Mouse (Mus musculus): Measurements from ENCODE around the gene Dcun1d2. TPM values are rescaled to one million over a fixed set of nuclear protein-coding genes. Genes with fewer than 3 reads are reported as not detected.

The Dcun1d2 gene
- total and polyA plus RNA-seq, 2 experiments from 2014 or later: 27.2 to 34.3 TPM

DNA sequence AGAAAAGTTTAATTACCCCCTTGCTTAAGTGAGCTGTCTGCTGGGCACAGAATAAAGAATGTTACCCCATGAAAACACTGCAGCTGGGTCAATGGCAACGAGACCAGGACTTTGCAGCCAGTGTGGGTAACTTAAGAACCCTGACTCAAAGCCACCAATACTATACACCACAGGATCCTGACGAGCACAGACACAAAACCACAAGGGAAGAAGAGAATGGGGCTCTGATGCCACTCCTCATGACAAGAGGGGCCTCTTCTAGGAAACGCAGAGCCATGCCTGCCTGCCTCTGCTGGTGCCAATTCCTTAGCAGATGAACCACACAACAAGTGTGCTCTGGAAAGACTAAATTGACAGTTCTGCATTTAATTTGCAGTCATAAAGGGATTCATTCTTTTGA is 24.6 kb downstream of the Dcun1d2 start:
- no peak for ATAC-seq
- no peaks in the 10 kb centered on the region for H3K9me3 ChIP-seq (ENCODE audit: low read length)
- 47% methylated on average over 3 of the region's 3 CpGs for WGBS

DNA sequence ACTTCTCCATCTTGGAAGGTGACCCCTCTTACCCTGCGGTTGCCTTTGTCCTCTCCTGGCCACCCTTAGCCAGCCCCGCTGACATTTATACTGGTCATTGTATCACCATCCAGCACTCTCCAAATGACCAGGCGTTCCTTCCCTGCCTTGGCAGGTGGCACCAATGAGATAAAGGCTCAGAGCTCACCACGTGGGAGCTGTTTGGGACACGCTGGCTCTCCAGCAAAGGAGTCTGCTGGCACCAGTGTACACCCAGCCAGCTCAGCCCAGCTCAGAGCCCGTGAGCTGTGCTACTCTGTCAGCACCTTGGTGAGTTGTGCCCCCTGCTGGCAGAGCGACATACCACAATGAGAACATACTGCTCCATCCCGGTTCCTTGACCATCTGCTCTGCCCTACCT is 33.9 kb downstream of the Dcun1d2 start, which contains the start of gene Adprhl1:
Adprhl1 (minus strand) TSS at position 144 of the 400 bp plus-strand sequence.
- WGBS: 38% methylated on average over 8 of the region's 8 CpGs
- no peaks in the 10 kb centered on the region for H3K27me3 ChIP-seq (ENCODE audit: insufficient read depth, low read length)

More for the DNA sequence above, 24.6 kb downstream of the Dcun1d2 start:
- Histone ChIP-seq H3K27me3 (ENCODE audit: insufficient read depth, low read length) (no peaks in the 10 kb centered on the region), H3K4me2 (ENCODE audit: low read depth) (no peak overlapping the region), H3K9ac (no peak overlapping the region), H3K4me3 (ENCODE audit: low read depth, low read length) (no peak overlapping the region), H3K36me3 (ENCODE audit: insufficient read depth) (peaks cover 48% of the 10 kb centered on the region), H3K27ac (ENCODE audit: low read depth, low read length) (no peak overlapping the region), H3K4me1 (ENCODE audit: insufficient read depth) (no peaks in the 10 kb centered on the region)
- no peak for DNase-seq
- TF ChIP-seq CTCF (IDR thresholded peaks at IDR 0.05; ENCODE audit: low read depth): no peak

DNA sequence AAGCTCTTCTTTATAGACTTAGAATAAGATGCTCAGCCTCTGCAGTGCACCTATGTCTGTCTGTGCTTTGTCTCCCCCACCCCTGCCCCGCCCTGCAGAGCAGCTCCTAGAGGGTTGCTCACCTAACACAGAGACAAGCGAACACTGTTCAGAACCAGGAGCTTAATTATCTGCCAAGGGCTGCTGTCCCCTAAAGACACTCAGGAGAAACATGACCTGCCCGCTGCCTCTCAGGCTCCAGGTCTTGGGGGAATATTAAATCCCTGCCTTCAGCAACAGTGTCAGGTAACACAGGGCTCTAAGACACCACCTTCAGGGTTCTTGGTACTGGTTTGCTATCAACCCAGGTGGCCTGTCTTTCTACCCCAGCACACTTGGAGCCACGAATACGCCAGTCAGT is 34.5 kb downstream of the Dcun1d2 start:
- TF ChIP-seq CTCF (IDR thresholded peaks at IDR 0.05; ENCODE audit: low read depth): no peak
- Histone ChIP-seq H3K27me3 (ENCODE audit: insufficient read depth, low read length) (no peaks in the 10 kb centered on the region), H3K4me1 (ENCODE audit: insufficient read depth) (no peaks in the 10 kb centered on the region), H3K36me3 (ENCODE audit: insufficient read depth) (peaks cover 28% of the 10 kb centered on the region), H3K27ac (ENCODE audit: low read depth, low read length) (no peak overlapping the region), H3K9me3 (ENCODE audit: low read length) (no peaks in the 10 kb centered on the region), H3K9ac (no peak overlapping the region), H3K4me3 (ENCODE audit: low read depth, low read length) (no peak overlapping the region), H3K4me2 (ENCODE audit: low read depth) (no peak overlapping the region)
- ATAC-seq: no peak
- DNase-seq: no peak
- 85% methylated on average over 5 of the region's 5 CpGs for WGBS

More for the DNA sequence above, 33.9 kb downstream of the Dcun1d2 start, which contains the start of gene Adprhl1:
- no peak within 1 kb of the TSS for H3K27ac ChIP-seq (ENCODE audit: low read depth, low read length)
- TF ChIP-seq CTCF (IDR thresholded peaks at IDR 0.05; ENCODE audit: low read depth): peak; percentile 76
- peaks cover 34% of the 10 kb centered on the region for H3K36me3 ChIP-seq (ENCODE audit: insufficient read depth)
- H3K4me3 ChIP-seq (ENCODE audit: low read depth, low read length): no peak within 1 kb of the TSS
- H3K4me2 ChIP-seq (ENCODE audit: low read depth): no peak within 1 kb of the TSS
- H3K9me3 ChIP-seq (ENCODE audit: low read length): no peaks in the 10 kb centered on the region
- DNase-seq (peak; percentile 62), ATAC-seq (peak; percentile 90)
- no peaks in the 10 kb centered on the region for H3K4me1 ChIP-seq (ENCODE audit: insufficient read depth)
- H3K9ac ChIP-seq: no peak within 1 kb of the TSS

DNA sequence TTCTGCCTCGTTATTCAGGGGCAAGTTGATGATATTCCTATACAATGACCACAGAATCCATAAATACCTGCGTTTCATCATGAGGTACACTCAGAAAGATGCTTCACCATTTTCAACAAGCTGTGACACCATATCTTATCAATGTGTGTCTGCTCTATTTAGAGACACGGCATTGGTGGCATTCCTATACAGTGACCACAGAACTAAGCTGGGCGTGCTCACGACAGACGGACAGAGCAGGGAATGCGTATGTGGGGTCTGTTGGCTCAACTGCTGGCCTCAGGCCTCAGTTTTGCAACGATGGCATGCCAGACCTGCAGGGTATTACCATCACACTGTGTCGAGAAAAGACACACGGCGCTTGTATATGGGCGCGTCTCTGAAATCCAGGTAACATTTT is 35.1 kb downstream of the Dcun1d2 start:
- no peaks in the 10 kb centered on the region for H3K9me3 ChIP-seq (ENCODE audit: low read length)
- peaks cover 22% of the 10 kb centered on the region for H3K36me3 ChIP-seq (ENCODE audit: insufficient read depth)
- H3K27ac ChIP-seq (ENCODE audit: low read depth, low read length): no peak overlapping the region
- no peak overlapping the region for H3K4me2 ChIP-seq (ENCODE audit: low read depth)
- no peak for ATAC-seq
- no peak for TF ChIP-seq CTCF (IDR thresholded peaks at IDR 0.05; ENCODE audit: low read depth)
- H3K27me3 ChIP-seq (ENCODE audit: insufficient read depth, low read length): no peaks in the 10 kb centered on the region
- no peak overlapping the region for H3K9ac ChIP-seq
- no peak overlapping the region for H3K4me3 ChIP-seq (ENCODE audit: low read depth, low read length)
- WGBS: 89% methylated on average over 13 of the region's 13 CpGs
- no peak for DNase-seq
- no peaks in the 10 kb centered on the region for H3K4me1 ChIP-seq (ENCODE audit: insufficient read depth)

DNA sequence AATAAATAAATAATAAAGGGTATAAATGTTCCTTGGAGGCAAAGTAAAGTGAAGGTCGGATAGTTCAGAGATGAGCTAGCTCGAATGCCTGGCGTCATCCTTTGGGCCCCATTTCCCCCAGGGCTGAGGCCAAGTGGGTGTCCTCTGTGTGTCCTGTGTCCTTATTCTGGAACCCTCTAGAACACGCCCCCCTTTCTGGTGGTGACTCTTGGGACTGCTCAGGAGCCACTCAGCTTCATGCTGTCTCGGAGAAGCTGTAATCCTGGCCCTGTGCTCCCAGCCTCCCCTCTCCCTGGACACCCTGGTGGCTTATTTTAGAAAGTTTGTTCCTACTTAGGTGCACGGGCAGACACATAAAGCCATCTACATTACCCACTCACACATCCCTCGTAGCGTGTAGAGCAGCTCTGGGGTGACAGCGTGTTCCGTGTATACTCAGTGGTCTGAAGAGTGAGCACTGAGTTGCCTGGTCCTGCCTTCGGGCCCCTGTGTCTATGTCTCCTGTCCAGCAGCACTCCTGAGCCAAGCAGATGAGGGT is 43.5 kb downstream of the Dcun1d2 start:
- Histone ChIP-seq H3K9ac (no peak overlapping the region), H3K4me1 (ENCODE audit: insufficient read depth) (no peaks in the 10 kb centered on the region), H3K4me3 (ENCODE audit: low read depth, low read length) (no peak overlapping the region), H3K36me3 (ENCODE audit: insufficient read depth) (no peaks in the 10 kb centered on the region), H3K27ac (ENCODE audit: low read depth, low read length) (no peak overlapping the region), H3K9me3 (ENCODE audit: low read length) (no peaks in the 10 kb centered on the region), H3K4me2 (ENCODE audit: low read depth) (no peak overlapping the region), H3K27me3 (ENCODE audit: insufficient read depth, low read length) (no peaks in the 10 kb centered on the region)
- DNase-seq: no peak
- TF ChIP-seq CTCF (IDR thresholded peaks at IDR 0.05; ENCODE audit: low read depth): no peak
- ATAC-seq: no peak
- WGBS: 89% methylated on average over 11 of the region's 11 CpGs

DNA sequence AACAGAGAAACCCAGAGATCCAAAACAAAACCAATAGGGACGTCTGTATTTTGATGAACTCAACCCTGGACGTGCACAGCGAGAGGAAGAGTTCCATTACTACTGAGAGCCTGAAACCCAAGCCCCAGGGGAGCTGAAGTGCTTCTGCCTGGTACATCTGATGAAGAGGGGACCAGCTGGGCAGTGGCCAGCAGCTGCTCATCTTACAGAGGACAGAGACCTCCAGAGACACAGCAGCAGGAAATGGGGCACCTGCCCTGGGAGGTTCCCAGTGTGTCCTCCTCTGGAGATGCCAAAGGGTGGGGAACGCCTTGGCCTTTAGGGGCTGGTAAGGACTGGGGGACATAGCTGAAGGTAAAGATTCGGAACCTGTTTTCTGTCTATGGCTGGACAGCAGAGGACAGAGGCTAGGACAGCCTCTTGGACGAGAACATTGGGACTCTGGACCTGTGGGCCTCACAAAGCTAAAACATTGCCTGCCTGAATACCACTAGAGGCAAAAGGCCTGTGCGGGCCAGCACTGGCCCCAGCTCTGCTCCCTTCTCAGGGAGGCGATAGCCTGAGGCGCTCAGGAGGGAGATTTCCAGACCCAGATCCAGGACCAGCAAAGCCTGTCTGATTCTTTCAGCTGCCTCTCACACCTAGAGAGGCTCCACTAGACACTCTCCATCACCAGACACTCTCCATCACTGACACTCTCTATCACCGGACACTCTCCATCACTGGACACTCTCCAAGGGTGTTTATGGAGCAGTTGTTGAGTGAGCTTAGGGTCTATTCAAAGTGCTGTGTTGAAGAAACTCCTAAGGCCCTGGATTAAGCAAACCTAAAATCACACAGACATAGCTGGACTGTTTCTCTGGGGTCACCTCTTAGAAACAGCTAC is 44.7 kb downstream of the Dcun1d2 start:
- Histone ChIP-seq H3K4me3 (ENCODE audit: low read depth, low read length) (no peak overlapping the region), H3K4me1 (ENCODE audit: insufficient read depth) (no peaks in the 10 kb centered on the region), H3K36me3 (ENCODE audit: insufficient read depth) (no peaks in the 10 kb centered on the region), H3K27me3 (ENCODE audit: insufficient read depth, low read length) (no peaks in the 10 kb centered on the region), H3K27ac (ENCODE audit: low read depth, low read length) (no peak overlapping the region), H3K9me3 (ENCODE audit: low read length) (no peaks in the 10 kb centered on the region), H3K9ac (no peak overlapping the region), H3K4me2 (ENCODE audit: low read depth) (no peak overlapping the region)
- WGBS: 82% methylated on average over 10 of the region's 10 CpGs
- TF ChIP-seq CTCF (IDR thresholded peaks at IDR 0.05; ENCODE audit: low read depth): no peak
- ATAC-seq: no peak
- DNase-seq: no peak

DNA sequence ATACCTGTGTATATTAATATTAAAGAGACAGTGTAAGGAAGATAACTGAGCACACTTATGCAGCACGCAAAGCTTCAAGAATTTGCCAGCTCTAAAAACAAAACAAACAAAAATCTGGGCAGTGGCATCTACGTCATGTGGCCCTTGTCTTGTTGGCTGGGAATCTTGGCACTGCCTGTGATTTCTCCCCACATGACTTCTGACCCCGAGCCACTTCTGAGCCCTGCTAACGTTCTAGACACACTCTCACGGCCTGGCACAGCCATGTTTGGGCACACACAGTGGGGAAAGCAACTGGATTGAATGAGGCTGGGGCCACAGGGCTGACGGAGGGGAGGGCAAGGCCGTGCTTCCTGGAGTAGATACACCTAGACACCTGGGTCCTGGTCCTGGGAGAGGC is 47.2 kb downstream of the Dcun1d2 start:
- no peaks in the 10 kb centered on the region for H3K36me3 ChIP-seq (ENCODE audit: insufficient read depth)

More for the DNA sequence above, 47.2 kb downstream of the Dcun1d2 start:
- no peak for DNase-seq
- Histone ChIP-seq H3K4me2 (ENCODE audit: low read depth) (no peak overlapping the region), H3K4me1 (ENCODE audit: insufficient read depth) (no peaks in the 10 kb centered on the region), H3K9ac (no peak overlapping the region), H3K27me3 (ENCODE audit: insufficient read depth, low read length) (no peaks in the 10 kb centered on the region), H3K9me3 (ENCODE audit: low read length) (no peaks in the 10 kb centered on the region), H3K27ac (ENCODE audit: low read depth, low read length) (no peak overlapping the region), H3K4me3 (ENCODE audit: low read depth, low read length) (no peak overlapping the region)
- WGBS: 77% methylated on average over 7 of the region's 7 CpGs
- TF ChIP-seq CTCF (IDR thresholded peaks at IDR 0.05; ENCODE audit: low read depth): no peak
- no peak for ATAC-seq

Data from forebrain, postnatal 0 days (tissue).